Mouse (Mus musculus) megakaryocyte, embryonic 14.5 days (primary cell): ENCODE measurements at regions not wholly inside any gene's neighbourhood (a gene's known extent, or its start where the extent isn't known, plus 50 kb on each side); places are given as distances from the start of the nearest gene placed in this dataset.

Source experiments
- H3K27me3 ChIP-seq: replicated peaks from 2 replicates; pipeline ENCODE3; 2012; ENCODE audit warnings: inconsistent platforms
- H3K36me3 ChIP-seq: replicated peaks from 2 replicates; pipeline ENCODE3; 2012; ENCODE audit warnings: low read length, inconsistent platforms, mixed read lengths
- H3K4me1 ChIP-seq: 2 replicates; pipeline ENCODE4 v1.6.1; 2012; ENCODE audit warnings: inconsistent platforms
- H3K4me3 ChIP-seq: replicated peaks from 2 replicates; pipeline ENCODE3; 2012; ENCODE audit warnings: moderate library complexity, mild to moderate bottlenecking, inconsistent platforms
- H3K9me3 ChIP-seq: 2 replicates; pipeline ENCODE4 v1.6.1; 2012; ENCODE audit warnings: inconsistent platforms
- FLI1 ChIP-seq: IDR thresholded peaks from 2 replicates; pipeline ENCODE4 v1.6.1; 2012; ENCODE audit warnings: low read length, inconsistent platforms, mixed read lengths
- GATA1 ChIP-seq: IDR thresholded peaks from 3 replicates; pipeline ENCODE4 v1.6.1; 2012; ENCODE audit warnings: mixed read lengths, low read length, inconsistent platforms, borderline replicate concordance

DNA sequence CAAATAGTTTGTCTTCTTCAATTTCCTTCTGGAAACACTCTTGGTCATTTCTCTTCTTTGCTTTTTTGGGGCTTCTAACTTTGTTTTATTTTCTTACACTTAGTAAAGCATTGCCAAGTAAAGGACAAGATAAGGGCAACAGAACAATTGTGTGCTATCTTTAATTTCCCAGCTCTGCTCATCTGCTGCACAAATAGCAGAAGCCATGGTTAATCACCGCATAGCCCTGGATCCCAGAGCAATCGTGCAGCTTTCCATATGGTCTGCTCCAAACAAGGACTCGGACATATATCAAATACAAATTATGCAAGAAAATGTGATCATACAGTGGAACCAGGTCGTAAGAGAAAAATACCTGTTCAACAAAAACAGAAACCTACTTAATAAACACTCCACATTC is 187.0 kb downstream of the Ndufa4 start:
- Histone ChIP-seq H3K9me3 (no peaks in the 10 kb centered on the region), H3K36me3 (no peaks in the 10 kb centered on the region), H3K4me1 (peaks cover 13% of the 10 kb centered on the region; the same call in 1 of the 2 replicates), H3K27me3 (no peaks in the 10 kb centered on the region), H3K4me3 (peak overlapping the region; percentile 54)
- TF ChIP-seq GATA1 (no peak), FLI1 (no peak)

DNA sequence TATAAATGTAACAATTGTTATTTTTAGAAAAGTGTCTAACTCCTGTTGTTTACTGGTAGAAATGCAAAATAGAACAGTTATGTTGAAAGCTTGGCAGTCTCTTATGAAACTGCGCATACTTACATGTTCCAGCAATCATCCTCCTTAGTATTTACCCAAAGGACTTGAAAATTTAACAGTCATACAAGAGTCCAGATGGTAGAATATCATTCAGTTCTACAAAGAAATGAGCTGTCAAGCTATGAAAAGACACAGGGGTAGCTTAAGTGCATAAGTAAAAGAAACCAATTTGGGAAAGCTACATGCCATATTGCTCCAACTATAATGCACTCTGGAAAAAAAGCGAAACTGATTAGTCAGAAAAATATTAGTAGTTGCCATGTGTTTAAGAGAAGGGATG is 196.7 kb downstream of the Ndufa4 start:
- TF ChIP-seq GATA1, result no peak
- TF ChIP-seq FLI1, result no peak
- Histone ChIP-seq H3K36me3 (no peaks in the 10 kb centered on the region), H3K4me3 (no peak overlapping the region), H3K9me3 (peaks cover 4% of the 10 kb centered on the region), H3K4me1 (no peaks in the 10 kb centered on the region), H3K27me3 (no peaks in the 10 kb centered on the region)

DNA sequence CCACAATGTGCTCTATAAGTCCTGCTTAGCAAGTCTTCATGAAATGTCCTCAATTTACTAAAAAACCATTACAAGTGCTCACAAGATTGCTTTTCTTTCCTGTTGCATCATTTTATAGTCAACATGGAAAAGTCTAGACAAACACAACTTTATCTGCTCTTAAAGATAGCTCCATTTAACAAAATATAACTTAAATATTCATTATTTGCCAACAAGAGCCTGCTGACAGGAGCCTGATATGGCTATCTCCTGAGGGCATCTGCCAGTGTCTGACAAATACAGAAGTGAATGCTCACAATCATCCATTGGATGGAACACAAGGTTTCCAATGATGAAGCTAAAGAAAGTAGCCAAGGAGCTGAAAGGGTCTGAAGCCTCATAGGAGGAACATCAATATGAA is 197.8 kb downstream of the Ndufa4 start:
- Histone ChIP-seq H3K27me3 (no peaks in the 10 kb centered on the region), H3K9me3 (peaks cover 4% of the 10 kb centered on the region), H3K4me3 (no peak overlapping the region), H3K36me3 (no peaks in the 10 kb centered on the region), H3K4me1 (no peaks in the 10 kb centered on the region)
- TF ChIP-seq GATA1, result no peak
- no peak for TF ChIP-seq FLI1
